Mouse (Mus musculus) spleen, adult 12 weeks (tissue): Measurements from ENCODE around the gene Filip1l.

Experiments used
- DNase-seq: peaks from one replicate; pipeline ENCODE4 v3.0.0; 2022; ENCODE audit warnings: low spot score

Gene Filip1l

DNA sequence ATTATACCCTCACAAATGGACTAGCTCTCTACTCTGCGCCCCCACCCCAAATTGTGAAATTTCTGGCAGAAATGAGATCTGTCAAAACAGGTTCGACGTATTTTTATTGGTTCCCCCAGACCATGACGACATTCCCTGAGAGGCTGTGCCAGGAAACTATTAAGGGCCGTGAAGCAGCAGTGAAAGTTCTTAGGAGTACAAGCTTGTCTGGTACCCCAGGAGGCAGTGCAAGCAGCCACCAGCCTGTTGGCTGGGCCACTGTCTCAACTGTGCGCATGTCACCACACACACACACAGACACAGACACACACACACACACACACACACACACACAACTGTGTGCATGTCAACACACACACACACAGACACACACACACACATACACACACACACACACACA, 45.0 kb downstream of the Filip1l start:
- no peak for DNase-seq

DNA sequence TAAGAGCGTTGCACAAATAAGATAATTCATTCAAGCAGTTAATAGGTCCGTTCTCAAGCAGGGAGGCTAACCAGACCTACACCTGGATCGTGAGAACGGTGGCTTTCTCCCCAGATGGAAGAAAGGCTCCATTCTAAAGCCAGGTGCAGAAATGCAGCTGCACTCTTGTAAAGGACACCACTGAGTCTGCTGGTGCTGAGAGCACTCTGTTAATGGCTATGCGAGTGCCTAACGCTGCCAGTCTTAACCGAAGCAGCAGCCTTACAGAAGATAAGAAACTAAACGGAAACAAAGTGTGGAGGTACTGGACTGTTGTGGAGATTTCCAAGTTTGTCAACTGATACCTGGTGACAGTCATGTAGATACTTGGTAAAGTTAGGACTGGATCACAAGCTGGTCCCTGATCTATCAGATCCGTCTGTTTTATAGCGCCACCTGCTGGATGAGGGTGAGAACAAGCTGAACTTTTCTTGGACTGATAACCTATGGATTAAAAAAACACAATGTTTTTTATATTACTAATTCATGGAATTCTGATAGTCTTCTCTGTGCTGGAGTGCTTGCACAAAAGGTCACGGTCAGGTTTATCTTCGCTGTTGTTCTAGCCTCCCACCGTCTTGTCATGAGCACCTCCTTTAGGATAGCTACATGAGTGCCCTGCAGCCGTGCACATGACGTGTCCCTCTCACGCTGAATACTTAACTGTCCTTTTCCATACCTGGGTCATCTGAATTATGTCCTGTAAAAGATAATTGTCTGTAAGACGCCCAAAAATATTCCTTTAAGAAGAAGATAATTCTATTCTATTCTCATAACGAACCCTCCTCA, 45.7 kb downstream of the Filip1l start:
- DNase-seq = peak; percentile 29

DNA sequence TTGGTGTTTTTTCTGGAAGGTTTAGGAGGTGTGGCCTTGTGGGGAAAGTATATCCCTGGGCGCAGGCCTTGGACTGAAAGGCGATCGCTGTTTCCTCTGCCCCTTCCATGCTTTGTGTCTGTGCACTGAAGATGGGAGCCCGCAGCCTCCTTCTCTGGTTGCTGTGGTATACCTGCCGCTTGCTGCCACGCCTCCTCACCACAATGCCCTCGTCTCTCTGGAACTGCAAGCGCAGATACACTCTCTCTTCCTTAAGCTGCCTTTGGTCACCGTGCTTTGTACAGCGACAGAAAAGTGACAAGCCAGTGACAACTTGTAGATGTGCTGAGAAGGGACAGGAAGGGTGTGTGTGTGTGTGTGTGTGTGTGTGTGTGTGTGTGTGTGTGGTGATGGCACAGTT, 46.7 kb downstream of the Filip1l start:
- no peak for DNase-seq

DNA sequence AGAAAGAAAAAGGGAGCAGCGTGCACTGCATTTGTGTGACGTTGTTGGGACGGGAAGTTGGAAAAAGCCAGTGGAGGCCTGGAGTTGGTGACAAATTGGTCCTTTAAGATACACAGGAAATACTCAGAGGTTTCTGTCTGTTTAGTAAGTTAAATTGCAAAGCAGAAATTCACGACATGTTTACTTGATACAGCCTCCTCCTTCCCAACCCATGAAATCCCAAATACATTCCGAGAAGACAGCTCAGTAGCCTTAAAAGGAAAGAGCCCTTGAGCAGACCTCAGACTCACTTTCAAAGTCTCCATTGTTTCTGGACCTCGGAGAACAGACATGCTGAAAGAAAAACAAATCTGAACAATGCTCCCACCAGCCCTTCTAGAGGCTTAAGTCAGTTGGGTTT, 48.8 kb downstream of the Filip1l start:
- no peak for DNase-seq

DNA sequence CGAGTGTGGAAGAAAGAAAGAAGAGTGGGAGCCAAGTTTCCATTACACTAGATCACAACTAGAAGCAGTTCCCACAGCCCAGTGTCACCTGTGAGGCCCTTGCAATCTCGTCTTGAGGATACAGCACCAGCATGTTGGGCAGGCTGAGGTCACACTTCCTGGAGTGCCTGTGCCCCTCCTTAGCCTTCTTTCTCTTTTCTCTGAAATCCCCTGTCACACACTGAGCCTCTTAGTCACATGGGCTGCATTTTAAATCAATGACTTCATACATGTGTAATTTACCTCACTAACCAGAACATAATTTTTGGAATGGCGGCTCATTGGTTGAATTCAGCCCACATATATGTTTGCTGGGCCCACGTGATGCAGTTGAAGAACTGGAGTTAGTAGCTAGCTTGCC, 50.0 kb downstream of the Filip1l start:
- no peak for DNase-seq

DNA sequence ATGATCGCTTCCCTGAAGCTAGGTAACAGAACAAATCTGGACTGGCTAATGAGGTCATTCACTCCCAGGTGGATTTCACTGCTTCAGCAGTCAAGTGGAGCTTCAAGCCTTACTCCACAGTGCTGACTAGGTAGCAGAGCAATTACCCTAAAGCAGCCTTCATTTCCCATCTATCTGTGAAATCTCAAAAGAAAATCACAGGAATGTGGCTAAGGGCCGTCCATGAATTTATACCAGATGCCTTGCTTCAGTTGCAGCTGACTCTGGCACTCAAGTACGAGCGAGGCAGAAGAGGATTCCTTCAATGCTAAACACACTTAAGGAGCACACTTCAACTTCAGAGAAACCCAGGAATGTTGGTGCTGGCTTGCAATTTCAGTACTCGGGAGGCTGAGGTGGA, 50.9 kb downstream of the Filip1l start:
- no peak for DNase-seq

DNA sequence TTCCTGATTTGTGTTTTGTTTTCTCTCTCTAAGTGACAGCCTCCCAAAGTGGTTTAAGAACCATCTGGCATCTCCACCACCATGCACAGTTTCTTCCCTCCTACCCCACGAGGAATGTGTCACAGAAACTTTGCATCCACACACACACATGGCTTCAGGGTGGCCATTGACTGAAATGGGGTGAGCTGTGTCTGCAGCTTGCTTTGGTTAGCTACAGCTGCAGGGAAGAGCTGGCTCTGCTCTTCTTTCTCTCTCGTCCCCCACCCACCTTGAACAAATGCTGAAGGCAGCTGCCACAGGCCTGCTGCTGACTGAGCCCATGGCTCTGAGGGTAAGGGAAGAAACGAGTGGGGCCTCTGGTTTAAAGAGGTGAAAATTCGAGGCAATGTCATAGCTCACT, 59.9 kb downstream of the Filip1l start:
- no peak for DNase-seq

DNA sequence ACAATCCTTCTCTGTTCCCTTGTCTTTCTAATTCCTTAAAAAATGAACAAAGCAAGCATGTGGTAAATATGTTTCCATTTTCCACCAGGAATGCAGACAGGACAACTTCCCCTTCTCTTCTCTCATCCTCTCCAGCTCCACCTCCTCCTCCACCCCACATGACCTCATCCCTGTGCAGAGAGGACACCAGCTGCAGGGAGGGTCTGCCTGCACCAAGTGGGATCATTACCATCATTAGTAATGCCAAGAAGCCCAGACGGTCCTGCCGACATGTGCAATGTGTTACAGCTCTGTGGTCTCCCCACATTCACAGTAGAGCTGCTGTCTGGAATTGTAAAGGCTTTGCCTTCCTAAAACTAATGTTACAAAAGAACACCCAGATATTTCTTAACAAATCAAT, 63.2 kb downstream of the Filip1l start:
- no peak for DNase-seq

DNA sequence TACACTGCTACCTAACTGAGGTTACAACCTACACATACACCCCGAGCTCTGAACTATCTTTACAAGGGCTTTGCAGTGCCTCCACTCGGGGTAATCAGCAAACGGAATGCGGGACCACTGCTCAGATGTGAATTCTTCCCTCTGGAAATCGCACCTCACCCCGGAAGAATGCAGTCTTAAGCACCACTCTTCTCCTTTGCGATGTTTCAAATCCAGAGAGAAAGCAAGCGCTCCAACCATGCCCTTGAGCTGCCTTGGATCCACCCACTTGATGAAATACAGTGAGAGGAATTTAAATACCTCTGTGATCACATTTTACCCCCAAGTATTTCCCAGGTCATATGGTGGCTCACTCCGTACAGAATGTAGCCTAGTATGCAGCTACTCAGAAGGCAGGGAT, 64.1 kb downstream of the Filip1l start:
- no peak for DNase-seq

DNA sequence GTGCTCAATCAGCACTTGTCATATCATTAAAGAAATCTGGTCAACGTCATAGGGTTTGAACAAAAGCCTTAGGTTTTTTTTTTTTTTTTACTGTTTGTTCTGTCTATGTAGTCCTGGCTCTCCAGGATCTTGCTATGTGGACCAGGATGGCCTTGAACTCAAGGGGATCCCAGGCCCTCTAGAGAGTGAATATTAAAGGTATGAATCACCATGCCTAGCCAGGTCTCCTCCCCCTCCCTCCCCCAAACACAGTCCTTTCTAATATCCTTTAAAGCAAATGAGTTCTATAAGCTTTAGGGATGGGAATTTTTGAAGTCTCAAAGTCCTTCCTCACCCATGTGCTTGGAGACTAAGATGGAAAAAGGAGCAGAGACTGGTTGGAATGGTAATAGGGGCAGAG, 65.1 kb downstream of the Filip1l start:
- DNase-seq = no peak

DNA sequence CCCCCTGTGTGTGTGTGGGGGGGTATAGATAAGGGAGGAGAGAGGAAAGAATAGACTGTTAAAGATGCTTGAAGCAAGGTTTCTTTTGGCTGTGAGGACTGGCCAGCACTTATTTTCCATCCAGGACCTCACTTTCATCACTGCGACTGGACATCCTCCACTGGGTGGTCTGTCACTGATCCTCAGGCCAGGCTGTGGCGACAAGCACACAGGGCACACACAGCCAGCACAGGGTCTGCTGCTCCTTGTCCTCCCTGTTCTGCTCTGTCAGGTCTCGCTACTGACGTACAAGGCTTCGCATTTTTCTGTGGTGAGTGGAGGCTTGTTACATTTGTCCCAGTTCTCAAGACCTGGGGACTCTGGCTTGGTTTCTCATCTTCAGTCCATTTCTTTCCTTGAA, 66.4 kb downstream of the Filip1l start:
- DNase-seq = no peak

DNA sequence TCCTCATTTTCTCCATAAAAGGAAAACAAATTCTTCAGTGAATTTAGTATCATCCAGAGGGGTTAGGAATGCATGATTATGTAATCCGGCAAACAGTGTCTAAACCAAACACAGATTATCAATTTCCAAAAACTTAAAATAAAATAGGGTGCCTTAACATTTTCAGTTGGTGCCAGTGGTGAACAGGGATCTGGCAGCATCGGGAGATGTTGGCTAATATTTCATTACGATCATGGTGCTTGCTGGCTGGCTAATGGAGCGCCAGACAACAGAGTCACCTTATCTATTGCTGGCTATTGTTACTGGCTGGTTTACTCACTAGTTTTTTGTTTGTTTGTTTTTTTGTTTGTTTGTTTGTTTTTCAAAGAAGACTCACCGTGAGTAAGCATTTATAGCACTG, 67.0 kb downstream of the Filip1l start:
- DNase-seq = no peak

DNA sequence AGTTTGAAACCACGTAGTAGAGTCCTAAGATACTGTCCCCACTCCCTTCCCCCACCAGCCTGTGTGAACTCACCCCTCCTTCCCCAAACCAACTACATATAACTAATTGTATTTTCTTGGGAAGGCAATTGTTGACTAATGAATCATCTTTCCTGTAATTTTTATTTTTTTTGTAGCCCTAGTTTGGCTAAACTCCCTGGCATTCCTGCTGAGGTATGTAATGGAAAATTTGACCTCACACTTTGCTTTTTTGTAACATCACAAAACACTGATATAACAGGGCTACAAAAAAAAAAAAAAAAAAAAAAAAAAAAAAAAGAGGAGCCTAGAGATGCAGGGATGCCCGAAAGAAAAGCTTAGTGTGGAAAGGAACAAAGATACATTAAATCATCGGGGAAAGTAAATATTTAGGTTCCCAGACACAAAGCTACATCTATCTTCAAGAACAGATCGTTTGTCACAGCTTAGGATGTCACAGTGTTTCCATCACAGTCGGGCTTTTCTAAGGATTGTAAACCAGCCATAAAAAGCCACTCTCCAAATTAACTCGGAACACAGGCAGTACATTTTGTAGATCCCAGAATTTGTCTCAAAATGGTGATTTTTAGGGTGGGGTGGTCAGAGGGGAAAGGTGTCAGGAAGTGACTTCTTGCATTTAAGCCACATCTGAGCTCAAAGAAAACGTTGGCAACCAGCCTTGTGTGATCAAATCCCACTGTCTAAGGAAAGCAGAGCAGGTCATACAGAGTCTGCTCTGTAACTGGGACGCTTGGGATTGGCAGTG, 68.1 kb downstream of the Filip1l start:
- DNase-seq = no peak

DNA sequence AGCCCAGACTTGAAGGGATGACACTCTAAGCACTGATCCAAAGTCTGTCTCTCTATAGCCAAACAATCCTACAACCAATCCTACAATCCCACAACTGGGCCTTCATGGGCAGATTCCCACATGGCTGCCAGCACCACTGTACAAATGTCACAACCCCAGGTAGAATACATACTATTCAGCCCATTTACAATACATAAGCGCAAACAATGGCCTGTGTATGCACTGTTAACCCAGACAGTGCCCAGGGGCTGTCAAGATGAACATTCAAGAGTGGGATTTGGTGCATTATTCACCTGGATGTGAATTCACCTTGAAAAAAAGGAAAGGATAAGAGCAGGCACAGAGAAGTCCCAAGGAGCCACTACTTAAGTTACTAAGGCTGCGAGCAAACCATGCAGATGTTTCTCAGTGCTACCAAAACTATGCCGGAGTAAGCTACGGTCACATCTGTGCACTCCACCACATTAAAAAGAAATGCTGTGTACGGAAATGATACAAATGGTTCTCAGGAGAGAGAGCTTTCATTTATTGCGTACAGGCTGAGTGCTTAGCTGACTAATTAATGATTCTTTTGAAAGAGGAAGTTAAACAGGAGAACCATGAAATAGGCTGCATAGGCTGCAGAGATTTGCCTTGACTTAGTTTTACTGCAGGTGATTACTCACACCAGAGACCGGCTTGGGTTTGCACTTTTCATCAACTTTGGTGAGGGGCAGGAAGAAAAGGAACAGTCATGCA, 69.0 kb downstream of the Filip1l start:
- DNase-seq = no peak

DNA sequence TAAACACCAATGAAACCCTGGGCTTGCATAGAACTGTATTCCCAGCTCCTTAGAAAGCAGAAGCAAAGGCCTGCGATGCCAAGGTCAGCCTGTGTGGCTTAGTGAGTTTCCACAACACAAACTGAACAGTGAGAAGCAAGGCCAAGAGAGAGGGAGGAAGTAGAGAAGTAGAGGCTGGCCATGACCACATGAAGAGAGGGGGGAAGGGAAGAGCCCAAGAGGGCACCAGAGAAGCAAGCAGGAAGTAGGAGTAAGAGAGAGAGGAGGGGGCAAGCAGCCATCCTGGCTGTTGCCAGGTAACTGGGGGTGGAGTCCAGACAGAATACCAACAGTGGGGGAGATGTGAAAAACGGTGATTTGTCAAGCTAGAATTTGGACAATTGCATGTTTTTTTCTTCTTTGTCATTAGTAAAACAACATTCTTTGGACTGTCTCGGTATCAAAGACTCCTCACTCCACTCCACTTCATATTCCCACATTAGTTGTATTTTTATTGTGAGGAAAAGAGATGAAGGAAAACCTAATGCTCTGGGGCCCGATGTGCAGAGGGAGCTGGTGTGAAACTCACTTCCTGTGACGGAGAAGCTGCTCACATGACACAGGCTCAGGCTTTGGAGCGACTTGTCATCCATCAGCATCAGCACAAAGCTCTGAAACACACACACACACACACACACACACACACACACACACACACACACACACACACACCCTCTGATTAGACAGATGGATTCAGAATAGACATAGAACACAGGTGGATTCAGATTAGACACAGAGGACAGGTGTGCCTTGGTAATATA, 70.3 kb downstream of the Filip1l start:
- DNase-seq = peak; percentile 32

DNA sequence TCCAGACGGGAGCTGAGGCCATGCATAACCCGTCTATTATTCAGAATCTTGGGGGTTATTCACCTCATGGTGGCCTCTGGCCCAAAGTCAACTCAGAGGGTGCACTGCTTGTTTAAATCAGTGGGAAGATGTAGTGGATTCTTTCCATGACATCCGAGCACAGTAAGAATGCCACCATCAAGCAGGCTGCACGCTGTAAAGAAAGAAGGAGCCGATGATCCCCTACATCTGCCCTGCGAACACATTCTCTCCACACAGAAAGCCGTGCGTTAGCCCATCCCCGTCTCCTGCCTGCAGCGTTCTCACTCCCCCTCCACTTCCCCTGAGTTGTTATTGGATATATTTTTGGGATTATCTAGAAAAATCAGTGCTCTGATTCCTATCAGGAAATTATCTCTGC, 73.8 kb downstream of the Filip1l start:
- DNase-seq = no peak

DNA sequence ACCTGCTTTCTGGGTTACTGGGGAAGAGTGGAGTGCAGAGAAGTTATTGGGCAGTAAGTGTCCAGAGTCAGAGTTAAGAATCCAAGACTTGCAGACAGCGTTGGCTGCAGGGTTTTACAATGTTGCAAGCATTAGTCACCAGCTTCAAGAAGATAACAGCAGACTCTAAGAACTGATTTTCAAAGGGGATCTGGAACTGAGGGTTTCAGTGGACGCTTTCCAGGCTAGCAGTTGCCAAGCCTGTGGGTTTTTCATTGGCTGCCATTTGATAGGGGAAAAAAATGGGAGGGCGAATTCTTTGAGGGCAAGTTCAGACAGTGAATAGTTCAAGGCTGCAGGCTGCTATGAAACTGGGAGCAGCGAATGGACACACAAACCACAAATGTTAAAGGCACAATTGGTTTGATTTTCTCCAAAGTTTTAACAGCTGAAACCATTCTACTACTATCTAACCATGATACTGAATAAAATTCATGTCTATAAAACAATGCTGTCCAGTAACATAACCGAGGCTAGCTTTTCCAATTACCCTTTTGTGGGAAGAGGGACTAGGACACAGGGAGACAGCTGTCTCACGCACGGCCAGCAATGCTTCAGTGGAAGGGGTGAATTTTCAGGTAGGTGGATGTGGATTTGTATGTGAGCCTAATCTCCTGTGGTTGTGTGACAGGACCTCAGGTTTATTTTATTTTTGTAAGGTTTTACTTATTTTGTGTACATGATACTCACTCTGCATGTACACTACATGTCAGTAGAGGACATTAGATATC, 74.8 kb downstream of the Filip1l start:
- DNase-seq = no peak

DNA sequence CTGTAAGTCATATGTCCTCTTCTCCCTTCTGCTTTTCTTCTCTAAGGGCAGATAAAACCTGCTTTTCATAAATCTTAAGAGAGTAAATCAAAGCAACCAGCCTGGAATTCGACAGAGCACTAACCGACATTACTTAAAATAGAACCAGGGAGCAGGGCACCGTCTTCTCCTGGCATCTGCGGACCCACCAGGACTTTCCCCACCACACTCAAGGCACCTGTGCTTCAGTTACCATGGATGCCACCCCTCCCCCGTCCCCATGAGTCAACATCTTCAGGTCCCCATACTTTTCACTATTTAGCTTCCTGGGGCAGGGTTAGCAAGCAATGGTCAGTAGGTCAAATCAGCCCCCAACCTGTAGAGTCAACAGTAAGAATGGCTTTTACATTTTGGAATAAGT, 76.1 kb downstream of the Filip1l start:
- no peak for DNase-seq

DNA sequence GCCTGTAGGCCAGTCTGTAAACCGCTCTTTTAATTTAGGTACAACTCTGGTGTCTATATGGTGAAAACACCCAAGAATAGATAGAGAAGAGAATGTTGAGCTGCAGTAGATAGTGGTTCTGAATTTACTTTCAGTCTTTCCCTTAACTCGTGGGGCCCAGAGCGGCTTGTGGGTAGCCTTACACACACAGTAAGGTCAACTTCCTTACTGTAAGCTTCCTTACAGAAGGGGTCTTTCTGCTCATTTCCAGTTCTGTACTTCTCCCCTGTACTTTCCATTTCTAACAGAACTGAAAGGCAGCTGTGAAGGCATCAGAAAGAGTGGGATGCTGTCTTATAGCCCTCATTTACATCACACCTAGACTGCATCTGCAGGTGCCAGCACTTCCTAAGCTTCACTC, 78.4 kb downstream of the Filip1l start:
- DNase-seq = no peak

DNA sequence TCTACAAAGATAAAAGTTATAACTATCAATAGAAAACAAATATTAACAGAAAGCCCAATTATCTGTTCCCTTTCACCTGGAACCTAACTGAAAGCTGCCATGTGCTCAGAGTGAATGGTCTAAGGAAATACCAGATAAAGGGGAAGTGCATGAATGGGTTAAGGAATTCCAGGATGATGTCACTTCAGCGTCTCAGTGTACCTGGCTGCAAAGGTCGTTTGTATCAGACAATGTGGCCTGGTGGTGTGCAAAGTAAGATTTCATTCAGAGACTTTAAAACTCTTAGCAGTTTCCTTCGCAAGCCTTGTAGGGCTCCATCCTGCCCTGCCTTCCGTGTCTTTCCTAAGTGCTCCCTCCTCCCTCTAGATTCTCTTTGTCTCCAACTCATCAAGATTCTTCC, 80.3 kb downstream of the Filip1l start:
- DNase-seq = no peak

DNA sequence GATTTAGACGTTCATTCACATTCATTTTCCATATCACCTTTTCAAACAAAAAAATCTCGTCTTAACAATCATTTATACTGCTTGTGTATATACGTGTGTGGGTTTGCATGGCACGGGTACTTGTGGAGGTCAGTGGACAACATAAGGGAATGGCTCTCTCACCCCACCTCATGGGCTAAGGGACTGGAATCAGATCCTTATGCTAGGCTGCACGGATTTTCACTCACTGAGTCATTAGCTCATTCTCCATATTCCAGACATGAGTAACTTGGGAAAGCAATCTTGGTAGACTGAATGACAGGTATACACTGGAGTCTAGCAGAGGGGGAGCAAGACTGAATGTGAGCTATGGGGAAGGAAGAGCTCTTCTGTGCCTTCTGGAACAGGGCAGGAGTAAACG, 80.8 kb downstream of the Filip1l start:
- DNase-seq = no peak
